Mouse (Mus musculus) regulatory T cell (primary cell): Measurements from ENCODE around the gene Chst11.

Source experiments
- in situ Hi-C: fragments of 300-600 bp; cut with MboI, MseI; formaldehyde crosslinking; loops from one replicate; pipeline ENCODE4 v1.15.1; 2025; ENCODE audit warnings: high pct_unique_total_duplicates

Chst11 gene

GRCm38 (mm10) chr10:83076816-83077215 is 91.5 kb downstream of the Chst11 start:
- in situ Hi-C loops: no loop called here

- in situ Hi-C loops: no loop called here
These were observed 93.4 kb downstream of the Chst11 start for GRCm38 (mm10) chr10:83078723-83079122.

- in situ Hi-C loops: no loop called here
These were observed 94.5 kb downstream of the Chst11 start for GRCm38 (mm10) chr10:83079755-83080154.

DNA sequence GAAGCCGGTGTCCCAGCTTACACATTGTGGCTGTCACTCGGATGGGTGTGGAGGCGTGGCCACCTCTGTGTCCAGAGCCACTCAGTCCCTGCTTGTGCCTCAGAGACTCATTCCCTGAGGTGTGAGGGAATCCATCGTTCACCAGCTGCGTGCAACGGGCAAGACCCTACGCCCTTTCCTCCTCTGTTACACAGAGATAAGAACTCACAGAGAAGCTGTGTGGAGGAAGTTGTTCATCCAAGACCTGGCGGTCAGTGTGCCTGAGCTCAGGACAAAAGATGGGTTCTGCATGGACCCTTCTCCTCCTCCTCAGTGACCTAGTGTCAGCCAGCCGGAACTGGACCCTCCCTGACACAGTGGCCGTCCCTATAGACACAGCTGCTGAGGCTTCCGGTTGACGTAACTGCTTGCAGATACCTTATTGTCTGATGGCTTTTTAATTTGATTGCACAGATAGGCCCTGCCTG is 95.0 kb downstream of the Chst11 start:
- in situ Hi-C loops: no loop called here

- in situ Hi-C loops: no loop called here
These were observed 95.6 kb downstream of the Chst11 start for GRCm38 (mm10) chr10:83080930-83081329.

GRCm38 (mm10) chr10:83083946-83084345 is 98.6 kb downstream of the Chst11 start:
- in situ Hi-C loops: no loop called here

DNA sequence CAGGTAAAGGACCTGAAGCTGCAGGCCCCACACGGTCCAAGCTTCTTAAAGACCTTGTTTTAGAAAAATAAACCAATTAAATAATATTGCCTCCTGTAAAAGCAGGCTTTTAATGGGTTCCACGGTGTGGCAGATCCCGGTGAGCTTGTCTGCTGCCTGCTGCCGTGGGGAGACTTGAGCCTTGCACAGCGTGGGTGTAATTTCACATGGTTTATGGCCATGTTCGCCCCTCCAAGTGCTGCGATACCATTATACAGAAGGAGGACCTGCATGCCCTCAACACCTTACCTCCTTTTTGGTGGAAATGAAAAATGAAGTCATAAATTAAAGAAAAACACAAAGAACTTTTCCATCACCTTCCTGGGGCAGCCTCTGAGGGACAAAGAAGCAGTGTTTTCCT is 103.0 kb downstream of the Chst11 start:
- in situ Hi-C loops: no loop called here

- in situ Hi-C loops: no loop called here
These were observed 103.5 kb downstream of the Chst11 start for GRCm38 (mm10) chr10:83088826-83089225.

GRCm38 (mm10) chr10:83090185-83090584 is 104.9 kb downstream of the Chst11 start:
- in situ Hi-C loops: loop anchor here (10.0 kb wide), 1 partner anchor 1665 kb away; no protein-coding TSS in a partner anchor

GRCm38 (mm10) chr10:83093705-83094104 is 108.4 kb downstream of the Chst11 start:
- in situ Hi-C loops: loop anchor here (10.0 kb wide), 1 partner anchor 1669 kb away; no protein-coding TSS in a partner anchor

DNA sequence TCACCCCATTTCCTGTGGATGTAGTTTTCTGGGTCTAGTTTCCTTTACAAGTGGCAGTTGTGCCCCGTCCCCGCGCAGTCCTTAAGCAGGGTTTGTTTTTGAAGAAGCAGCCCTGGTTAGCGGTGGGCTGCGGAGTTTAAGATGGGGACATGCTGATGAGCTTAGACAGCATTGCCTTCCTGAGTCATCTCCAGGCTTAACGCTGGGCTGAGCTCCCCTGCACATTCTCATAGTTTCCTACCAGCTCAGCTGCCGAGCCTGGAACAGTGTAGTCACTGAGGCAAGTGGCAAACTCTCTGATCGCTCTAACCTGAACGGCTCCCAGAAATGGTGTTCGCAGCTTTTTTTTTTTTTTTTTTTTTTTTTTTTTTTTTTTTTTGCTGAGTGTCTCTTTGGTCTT is 109.0 kb downstream of the Chst11 start:
- in situ Hi-C loops: loop anchor here (10.0 kb wide), 1 partner anchor 1669 kb away; no protein-coding TSS in a partner anchor

DNA sequence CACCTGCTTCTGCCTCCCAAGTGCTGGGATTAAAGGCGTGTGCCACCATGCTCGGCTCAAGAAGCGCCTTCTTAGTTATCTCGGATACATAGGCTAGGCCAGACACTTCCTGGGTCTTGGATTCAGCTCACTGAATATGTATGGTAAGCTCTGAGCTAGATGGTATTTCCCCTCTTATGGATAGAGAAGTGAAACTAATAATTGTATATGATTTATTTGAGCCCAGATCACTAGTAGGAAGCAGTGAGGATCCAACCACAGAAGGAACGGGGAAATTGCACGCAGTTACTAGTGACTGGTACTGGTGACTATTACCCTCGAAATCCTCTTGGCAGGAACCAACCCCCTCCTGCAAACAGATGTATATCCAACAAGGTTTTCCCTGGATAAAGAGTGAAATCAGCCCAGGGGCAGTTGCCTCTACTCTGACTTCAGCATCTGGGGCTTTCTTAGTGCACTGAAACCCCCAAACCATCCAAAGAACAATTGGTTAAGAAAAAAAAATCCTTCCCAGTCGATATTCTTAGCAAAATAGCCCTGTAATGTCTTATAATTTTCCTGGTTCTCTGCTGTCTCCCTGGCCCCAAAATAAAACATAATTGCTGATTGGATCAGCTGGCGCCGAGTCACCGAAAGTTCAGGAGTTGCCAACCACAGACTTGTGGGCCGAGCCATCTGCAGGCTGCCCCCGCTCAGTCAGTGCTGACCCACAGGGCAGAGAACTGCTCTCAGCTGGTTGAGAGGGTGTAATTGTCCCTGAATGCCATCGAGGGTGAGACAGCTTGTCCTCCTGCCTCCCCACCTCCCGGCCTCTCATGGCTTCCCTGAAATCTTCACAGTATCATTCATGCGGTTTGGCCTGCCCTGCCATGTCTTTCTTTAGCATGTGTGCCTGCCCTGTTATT is 109.8 kb downstream of the Chst11 start:
- in situ Hi-C loops: loop anchor here (10.0 kb wide), 1 partner anchor 1670 kb away; no protein-coding TSS in a partner anchor

GRCm38 (mm10) chr10:83096257-83096656 is 111.0 kb downstream of the Chst11 start:
- in situ Hi-C loops: loop anchor here (10.0 kb wide), 1 partner anchor 1671 kb away; no protein-coding TSS in a partner anchor

- in situ Hi-C loops: loop anchor here (10.0 kb wide), 1 partner anchor 1674 kb away; no protein-coding TSS in a partner anchor
These were observed 113.6 kb downstream of the Chst11 start for GRCm38 (mm10) chr10:83098940-83099339.

DNA sequence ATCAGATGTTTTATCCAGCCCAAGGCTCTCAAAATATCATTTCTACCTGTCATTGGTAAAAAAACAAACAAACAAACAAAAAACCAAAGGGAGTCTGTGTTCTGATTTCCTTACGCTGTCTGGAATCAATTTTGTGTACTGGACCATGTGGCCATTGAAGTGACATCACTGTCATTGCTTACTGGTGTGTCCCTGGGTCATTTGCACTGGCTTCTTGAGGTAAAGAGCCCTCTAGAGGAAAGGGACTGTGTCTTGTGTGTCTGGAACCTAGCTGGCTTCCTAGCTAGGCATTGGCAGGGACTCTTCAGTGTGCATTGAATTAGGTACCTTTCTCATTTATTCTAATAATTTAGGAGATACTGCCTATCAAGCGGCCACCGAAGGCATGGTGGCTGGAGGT is 114.4 kb downstream of the Chst11 start:
- in situ Hi-C loops: loop anchor here (10.0 kb wide), 1 partner anchor 1675 kb away; no protein-coding TSS in a partner anchor

DNA sequence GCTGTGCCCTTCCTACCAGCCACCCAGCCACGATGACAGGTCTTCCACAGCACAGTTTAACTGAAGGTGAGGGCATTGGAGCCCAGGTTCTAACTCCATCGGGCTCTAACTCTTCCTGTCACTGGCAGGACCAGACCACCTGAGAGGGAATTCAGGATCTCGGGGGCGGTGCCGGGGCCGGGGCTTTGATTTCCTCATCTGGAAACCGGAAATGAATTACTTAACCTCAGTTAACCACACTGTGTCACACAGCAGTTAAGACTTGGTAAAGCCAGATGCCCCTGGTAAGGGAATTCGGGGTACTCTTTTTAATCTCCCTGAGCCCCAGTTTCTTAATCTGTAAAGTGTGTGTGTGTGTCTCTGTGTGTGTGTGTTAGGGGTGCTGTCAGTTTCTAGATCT is 115.6 kb downstream of the Chst11 start:
- in situ Hi-C loops: no loop called here

DNA sequence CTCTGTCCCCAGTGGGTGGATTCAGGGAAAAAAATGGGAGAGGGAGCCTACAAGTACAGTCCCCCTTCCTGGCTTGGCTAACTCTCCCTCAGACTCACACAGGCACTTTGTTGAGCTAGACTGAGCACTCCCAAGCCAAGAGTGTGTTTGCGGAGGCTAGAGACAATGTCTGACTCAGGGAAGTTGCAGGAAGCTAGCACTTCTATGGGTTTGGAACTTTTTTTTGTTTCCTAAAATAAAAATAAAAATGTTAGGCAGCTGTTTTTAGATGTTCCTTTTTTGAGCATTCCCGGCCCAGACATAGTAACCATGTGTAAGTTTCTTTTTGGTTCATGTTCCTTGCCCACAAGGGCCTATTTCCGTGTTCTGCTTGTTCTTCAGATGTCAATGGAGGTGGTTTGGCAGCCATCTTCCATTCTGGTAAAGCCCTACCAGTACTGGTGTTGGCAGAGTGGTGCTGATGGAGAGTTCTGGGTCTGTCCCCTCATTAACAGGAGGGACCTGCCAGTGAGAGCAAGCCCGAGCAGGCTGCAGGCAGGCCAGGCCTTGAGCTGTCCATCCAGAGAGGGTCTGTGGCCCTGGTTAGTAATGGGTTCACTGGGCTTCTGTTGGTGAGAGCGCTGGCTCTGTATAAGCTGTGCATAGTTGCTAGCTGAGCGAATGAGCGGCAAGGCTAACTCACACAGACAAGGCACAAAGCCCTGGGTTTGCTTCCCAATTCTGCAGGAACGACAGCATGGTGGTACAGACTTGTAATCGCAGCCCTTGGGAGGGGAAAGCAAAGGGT is 116.3 kb downstream of the Chst11 start:
- in situ Hi-C loops: no loop called here

GRCm38 (mm10) chr10:83102745-83103144 is 117.4 kb downstream of the Chst11 start:
- in situ Hi-C loops: no loop called here

GRCm38 (mm10) chr10:83104221-83104620 is 118.9 kb downstream of the Chst11 start:
- in situ Hi-C loops: no loop called here

- in situ Hi-C loops: loop anchor here (5.0 kb wide), 1 partner anchor 56 kb away; no protein-coding TSS in a partner anchor
These were observed 121.0 kb downstream of the Chst11 start for GRCm38 (mm10) chr10:83106152-83106746.

DNA sequence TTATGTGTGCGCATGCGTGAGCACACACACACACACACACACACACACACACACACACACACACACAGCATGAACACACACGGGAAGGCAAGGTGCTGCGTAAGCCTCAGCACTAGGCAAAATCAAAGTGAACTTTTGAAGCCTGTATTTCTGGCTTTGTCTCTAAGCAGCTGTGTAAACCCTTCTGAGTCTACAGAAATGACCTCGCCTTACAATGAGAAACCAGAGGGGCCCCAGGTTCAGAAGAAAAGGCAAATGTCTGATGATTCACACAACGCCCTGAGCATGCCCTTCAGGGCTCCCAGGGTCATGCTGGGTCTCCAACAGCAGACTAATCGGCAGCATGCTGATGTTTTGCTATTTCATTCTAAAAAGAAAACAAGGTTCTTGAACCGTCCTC is 122.1 kb downstream of the Chst11 start:
- in situ Hi-C loops: loop anchor here (5.0 kb wide), 1 partner anchor 55 kb away; no protein-coding TSS in a partner anchor
